Mouse (Mus musculus) natural killer cell, adult 2 months (primary cell): ENCODE measurements around the gene Tmem200c.

ENCODE experiments used
- DNase-seq, 2 experiments: peaks; one replicate each; pipeline ENCODE4 v3.0.0; 2022; ENCODE audit warnings: low spot score in 2 of 2

The Tmem200c gene

GRCm38 (mm10) chr17:68826323-68826722 lies at the start of gene Tmem200c:
Gene Tmem200c (plus strand): TSS chr17:68826623.
- DNase-seq, result no peak

GRCm38 (mm10) chr17:68793741-68794140 lies 32.7 kb upstream of the Tmem200c start:
- no peak for DNase-seq

- no peak for DNase-seq
Observed at GRCm38 (mm10) chr17:68836655-68837012, 10.2 kb downstream of the Tmem200c start.

GRCm38 (mm10) chr17:68837013-68837858 lies 10.8 kb downstream of the Tmem200c start:
- DNase-seq, result no peak

GRCm38 (mm10) chr17:68837859-68838194 lies 11.4 kb downstream of the Tmem200c start:
- DNase-seq, result no peak

- no peak for DNase-seq
Observed at GRCm38 (mm10) chr17:68839888-68840571, 13.6 kb downstream of the Tmem200c start.

- DNase-seq, result no peak
Observed at GRCm38 (mm10) chr17:68840572-68840939, 14.1 kb downstream of the Tmem200c start.

- DNase-seq, result no peak
Observed at GRCm38 (mm10) chr17:68841097-68841891, 14.9 kb downstream of the Tmem200c start.

- DNase-seq, result no peak
Observed at GRCm38 (mm10) chr17:68841892-68842252, 15.4 kb downstream of the Tmem200c start.

GRCm38 (mm10) chr17:68845931-68846330 lies 19.5 kb downstream of the Tmem200c start:
- no peak for DNase-seq

- no peak for DNase-seq
Observed at GRCm38 (mm10) chr17:68848739-68849138, 22.3 kb downstream of the Tmem200c start.

- no peak for DNase-seq
Observed at GRCm38 (mm10) chr17:68852171-68852966, 25.9 kb downstream of the Tmem200c start.

GRCm38 (mm10) chr17:68864175-68864574 lies 37.8 kb downstream of the Tmem200c start:
- no peak for DNase-seq

GRCm38 (mm10) chr17:68868439-68868838 lies 42.0 kb downstream of the Tmem200c start:
- DNase-seq, result no peak

GRCm38 (mm10) chr17:68874021-68874420 lies 47.6 kb downstream of the Tmem200c start:
- no peak for DNase-seq

- no peak for DNase-seq
Observed at GRCm38 (mm10) chr17:68875251-68875650, 48.8 kb downstream of the Tmem200c start.

- DNase-seq, result no peak
Observed at GRCm38 (mm10) chr17:68875917-68876495, 49.6 kb downstream of the Tmem200c start.

- DNase-seq, result no peak
Observed at GRCm38 (mm10) chr17:68881725-68882524, 55.5 kb downstream of the Tmem200c start.

- DNase-seq, result no peak
Observed at GRCm38 (mm10) chr17:68883474-68884083, 57.2 kb downstream of the Tmem200c start.

GRCm38 (mm10) chr17:68890672-68891071 lies 64.2 kb downstream of the Tmem200c start:
- DNase-seq, result no peak
